Mouse (Mus musculus) liver, adult 2 months (tissue): ENCODE results near the gene Cic.

Experiments
- CTCF ChIP-seq: fragments of 200-500 bp; IDR thresholded peaks from 2 replicates; pipeline ENCODE4 v1.5.1; 2011; ENCODE audit warnings: low read depth, low read length, control low read depth
- POLR2A ChIP-seq: fragments of 200-500 bp; IDR thresholded peaks from 2 replicates; pipeline ENCODE4 v1.6.1; 2011; ENCODE audit warnings: low read length, control low read depth; ENCODE audit not compliant: insufficient read depth; ENCODE audit errors: extremely low read depth

- no peak for TF ChIP-seq CTCF
- no peak for TF ChIP-seq POLR2A
Measured at GRCm38 (mm10) chr7:25285511-25286238, 18.2 kb downstream of the Cic start.
